Mouse (Mus musculus) megakaryocyte progenitor cell, adult 5-6 weeks (primary cell): ENCODE data around the gene Olfr895. TPM values are rescaled to one million over a fixed set of nuclear protein-coding genes. Genes with fewer than 3 reads are reported as not detected.

Experiments
- ATAC-seq: replicated peaks from 2 replicates; pipeline ENCODE4 v1.8.0; 2016; ENCODE audit warnings: mild to moderate bottlenecking, moderate TSS enrichment, inconsistent platforms; ENCODE audit not compliant: poor library complexity
- total RNA-seq, 2 experiments: library from RNA; stranded (forward) in 1 of 2; stranded (reverse) in 1 of 2; fragments of 157-497, 149-512 nt in 1 of 2; fragments of 200-1000 nt in 1 of 2; gene quantifications; 2 replicates each; pipeline versions ENCODE4 v1.2.3 to v1.2.4; 2015 to 2017

The Olfr895 gene
- total RNA-seq (2015) (not detected in 2 replicates), total RNA-seq (2017) (not detected in 2 replicates)

- ATAC-seq: no peak
Observed at GRCm38 (mm10) chr9:38267551-38267950, at the start of gene Olfr895. TSS of gene Olfr895 (plus strand) at chr9:38267851.

GRCm38 (mm10) chr9:38252474-38252873 lies 15.2 kb upstream of the Olfr895 start, which contains the start of gene Olfr143:
TSS of gene Olfr143 (plus strand) at chr9:38252774.
- ATAC-seq: no peak

GRCm38 (mm10) chr9:38290807-38291206 lies 23.2 kb downstream of the Olfr895 start, which contains the start of gene Olfr896-ps1:
TSS of gene Olfr896-ps1 (plus strand) at chr9:38291107.
- no peak for ATAC-seq

Other genes starting within 250 kb of the Olfr895 start
- gene Olfr883, start 242.0 kb upstream of the Olfr895 start, total RNA-seq (2015): not detected in 2 replicates
- gene Olfr883, start 242.0 kb upstream of the Olfr895 start, total RNA-seq (2017): not detected in 2 replicates
- gene Olfr884, start 221.3 kb upstream of the Olfr895 start, total RNA-seq (2015): not detected in 2 replicates
- gene Olfr884, start 221.3 kb upstream of the Olfr895 start, total RNA-seq (2017): not detected in 2 replicates
- gene Olfr885, start 206.5 kb upstream of the Olfr895 start, total RNA-seq (2015): not detected in 2 replicates
- not detected in 2 replicates for gene Olfr885, start 206.5 kb upstream of the Olfr895 start, total RNA-seq (2017)
- not detected in 2 replicates for gene Olfr887, start 183.8 kb upstream of the Olfr895 start, total RNA-seq (2015)
- gene Olfr887, start 183.8 kb upstream of the Olfr895 start, total RNA-seq (2017): not detected in 2 replicates
- gene Olfr888, start 159.7 kb upstream of the Olfr895 start, total RNA-seq (2015): not detected in 2 replicates
- not detected in 2 replicates for gene Olfr888, start 159.7 kb upstream of the Olfr895 start, total RNA-seq (2017)
- gene Olfr889, start 152.7 kb upstream of the Olfr895 start, total RNA-seq (2015): 0.05 and 0.12 TPM in 2 replicates
- not detected in 2 replicates for gene Olfr889, start 152.7 kb upstream of the Olfr895 start, total RNA-seq (2017)
- gene Olfr890, start 125.3 kb upstream of the Olfr895 start, total RNA-seq (2015): not detected in 2 replicates
- not detected in 2 replicates for gene Olfr890, start 125.3 kb upstream of the Olfr895 start, total RNA-seq (2017)
- not detected in 2 replicates for gene Olfr891, start 87.0 kb upstream of the Olfr895 start, total RNA-seq (2015)
- gene Olfr891, start 87.0 kb upstream of the Olfr895 start, total RNA-seq (2017): not detected in 2 replicates
- gene Olfr893, start 59.5 kb upstream of the Olfr895 start, total RNA-seq (2015): not detected in 2 replicates
- gene Olfr893, start 59.5 kb upstream of the Olfr895 start, total RNA-seq (2017): not detected in 2 replicates
- gene Olfr894, start 49.8 kb upstream of the Olfr895 start, total RNA-seq (2015): not detected in 2 replicates
- gene Olfr894, start 49.8 kb upstream of the Olfr895 start, total RNA-seq (2017): not detected in 2 replicates
- not detected in 2 replicates for gene Olfr143, start 15.1 kb upstream of the Olfr895 start, total RNA-seq (2015)
- not detected in 2 replicates for gene Olfr143, start 15.1 kb upstream of the Olfr895 start, total RNA-seq (2017)
- gene Olfr896-ps1, start 23.3 kb downstream of the Olfr895 start, total RNA-seq (2015): not detected in 2 replicates
- gene Olfr896-ps1, start 23.3 kb downstream of the Olfr895 start, total RNA-seq (2017): not detected in 2 replicates
- gene Olfr25, start 61.2 kb downstream of the Olfr895 start, total RNA-seq (2015): not detected in 2 replicates
- gene Olfr25, start 61.2 kb downstream of the Olfr895 start, total RNA-seq (2017): not detected in 2 replicates
- gene Olfr898, start 80.6 kb downstream of the Olfr895 start, total RNA-seq (2015): not detected in 2 replicates
- gene Olfr898, start 80.6 kb downstream of the Olfr895 start, total RNA-seq (2017): not detected in 2 replicates
- gene Olfr250, start 99.0 kb downstream of the Olfr895 start, total RNA-seq (2015): not detected in 2 replicates
- gene Olfr250, start 99.0 kb downstream of the Olfr895 start, total RNA-seq (2017): not detected in 2 replicates
- gene Olfr251, start 109.2 kb downstream of the Olfr895 start, total RNA-seq (2015): not detected in 2 replicates
- not detected in 2 replicates for gene Olfr251, start 109.2 kb downstream of the Olfr895 start, total RNA-seq (2017)
- gene Olfr147, start 133.8 kb downstream of the Olfr895 start, total RNA-seq (2015): not detected in 2 replicates
- not detected in 2 replicates for gene Olfr147, start 133.8 kb downstream of the Olfr895 start, total RNA-seq (2017)
- gene Olfr901, start 161.6 kb downstream of the Olfr895 start, total RNA-seq (2015): not detected in 2 replicates
- not detected in 2 replicates for gene Olfr901, start 161.6 kb downstream of the Olfr895 start, total RNA-seq (2017)
- gene Olfr902, start 179.8 kb downstream of the Olfr895 start, total RNA-seq (2015): not detected in 2 replicates
- not detected in 2 replicates for gene Olfr902, start 179.8 kb downstream of the Olfr895 start, total RNA-seq (2017)
- gene Olfr904, start 195.3 kb downstream of the Olfr895 start, total RNA-seq (2015): not detected in 2 replicates
- gene Olfr904, start 195.3 kb downstream of the Olfr895 start, total RNA-seq (2017): not detected in 2 replicates
- gene Olfr905, start 203.3 kb downstream of the Olfr895 start, total RNA-seq (2015): not detected in 2 replicates
- gene Olfr905, start 203.3 kb downstream of the Olfr895 start, total RNA-seq (2017): not detected in 2 replicates
- not detected in 2 replicates for gene Olfr906, start 219.2 kb downstream of the Olfr895 start, total RNA-seq (2015)
- not detected in 2 replicates for gene Olfr906, start 219.2 kb downstream of the Olfr895 start, total RNA-seq (2017)
- not detected in 2 replicates for gene Olfr907, start 227.9 kb downstream of the Olfr895 start, total RNA-seq (2015)
- not detected in 2 replicates for gene Olfr907, start 227.9 kb downstream of the Olfr895 start, total RNA-seq (2017)